Mouse (Mus musculus) gastrocnemius, adult 2 months (tissue): Measurements from ENCODE around the gene F13a1. TPM values are rescaled to one million over a fixed set of nuclear protein-coding genes. Genes with fewer than 3 reads are reported as not detected.

ENCODE experiments used
- DNase-seq: peaks from one replicate; pipeline ENCODE4 v3.0.0; 2022
- H3K27ac ChIP-seq: fragments of 200-600 bp; 2 replicates; pipeline ENCODE4 v1.8.1; 2022; ENCODE audit warnings: mild to moderate bottlenecking
- H3K4me3 ChIP-seq: fragments of 200-600 bp; 2 replicates; pipeline ENCODE4 v1.8.1; 2022; ENCODE audit warnings: mild to moderate bottlenecking, moderate library complexity
- CTCF ChIP-seq: fragments of 200-600 bp; IDR thresholded peaks from 2 replicates; pipeline ENCODE4 v1.8.1; 2022; ENCODE audit warnings: antibody characterized with exemption, mild to moderate bottlenecking, moderate library complexity
- intact Hi-C: fragments of 180-260 bp; cut with DNase I; formaldehyde crosslinking; loops from one replicate; pipeline ENCODE4 v1.15.1; 2025
- total RNA-seq, 2 experiments: library from RNA; stranded (reverse); gene quantifications; 2 replicates each; pipeline ENCODE4 v1.2.3; 2021

The F13a1 gene
- total RNA-seq, 2 experiments from 2014 or later = 6.9 to 11.2 TPM

GRCm38 (mm10) chr13:37021575-37021974, 28.5 kb downstream of the F13a1 start:
- no peak for DNase-seq
- intact Hi-C loops = no loop called here
- TF ChIP-seq CTCF = no peak
- Histone ChIP-seq H3K27ac (no peak overlapping the region), H3K4me3 (no peak overlapping the region)

GRCm38 (mm10) chr13:37010771-37011170, 39.3 kb downstream of the F13a1 start:
- no peak for TF ChIP-seq CTCF
- intact Hi-C loops = no loop called here
- Histone ChIP-seq H3K4me3 (no peak overlapping the region), H3K27ac (no peak overlapping the region)
- DNase-seq = no peak

GRCm38 (mm10) chr13:37006224-37006623, 43.8 kb downstream of the F13a1 start:
- no peak for TF ChIP-seq CTCF
- Histone ChIP-seq H3K27ac (no peak overlapping the region), H3K4me3 (no peak overlapping the region)
- DNase-seq = no peak
- intact Hi-C loops = no loop called here

GRCm38 (mm10) chr13:36999210-36999705, 50.8 kb downstream of the F13a1 start:
- no peak for DNase-seq
- TF ChIP-seq CTCF = no peak
- H3K4me3 ChIP-seq = no peak overlapping the region
- no peak overlapping the region for H3K27ac ChIP-seq
- intact Hi-C loops = no loop called here

GRCm38 (mm10) chr13:36993593-36993992, 56.5 kb downstream of the F13a1 start:
- no peak overlapping the region for H3K4me3 ChIP-seq
- no peak for DNase-seq
- no peak for TF ChIP-seq CTCF
- intact Hi-C loops = no loop called here
- H3K27ac ChIP-seq = no peak overlapping the region

- no peak for DNase-seq
- Histone ChIP-seq H3K4me3 (no peak overlapping the region), H3K27ac (no peak overlapping the region)
- intact Hi-C loops = no loop called here
- TF ChIP-seq CTCF = no peak
These were observed 61.7 kb downstream of the F13a1 start for GRCm38 (mm10) chr13:36988392-36988791.

- intact Hi-C loops = no loop called here
- TF ChIP-seq CTCF = no peak
- H3K27ac ChIP-seq = no peak overlapping the region
- no peak overlapping the region for H3K4me3 ChIP-seq
- no peak for DNase-seq
These were observed 77.0 kb downstream of the F13a1 start for GRCm38 (mm10) chr13:36973016-36973415.

GRCm38 (mm10) chr13:36972226-36972625, 77.8 kb downstream of the F13a1 start:
- H3K27ac ChIP-seq = no peak overlapping the region
- no peak overlapping the region for H3K4me3 ChIP-seq
- DNase-seq = no peak
- TF ChIP-seq CTCF = no peak
- intact Hi-C loops = no loop called here

- no peak overlapping the region for H3K27ac ChIP-seq
- no peak for TF ChIP-seq CTCF
- no peak for DNase-seq
- intact Hi-C loops = no loop called here
- no peak overlapping the region for H3K4me3 ChIP-seq
These were observed 87.1 kb downstream of the F13a1 start for GRCm38 (mm10) chr13:36962926-36963325.

- Histone ChIP-seq H3K4me3 (no peak overlapping the region), H3K27ac (no peak overlapping the region)
- intact Hi-C loops = no loop called here
- TF ChIP-seq CTCF = no peak
- no peak for DNase-seq
These were observed 91.0 kb downstream of the F13a1 start for GRCm38 (mm10) chr13:36958996-36959395.

GRCm38 (mm10) chr13:36954937-36955336, 95.1 kb downstream of the F13a1 start:
- TF ChIP-seq CTCF = no peak
- H3K27ac ChIP-seq = no peak overlapping the region
- intact Hi-C loops = no loop called here

GRCm38 (mm10) chr13:36953676-36954075, 96.4 kb downstream of the F13a1 start:
- H3K27ac ChIP-seq = no peak overlapping the region
- TF ChIP-seq CTCF = no peak
- intact Hi-C loops = no loop called here

More at GRCm38 (mm10) chr13:36954937-36955336, 95.1 kb downstream of the F13a1 start:
- DNase-seq = no peak
- no peak overlapping the region for H3K4me3 ChIP-seq

GRCm38 (mm10) chr13:36941891-36942290, 108.2 kb downstream of the F13a1 start:
- H3K27ac ChIP-seq = no peak overlapping the region
- TF ChIP-seq CTCF = no peak
- DNase-seq = no peak
- intact Hi-C loops = no loop called here
- no peak overlapping the region for H3K4me3 ChIP-seq

More at GRCm38 (mm10) chr13:36953676-36954075, 96.4 kb downstream of the F13a1 start:
- no peak overlapping the region for H3K4me3 ChIP-seq
- no peak for DNase-seq

- DNase-seq = no peak
- H3K27ac ChIP-seq = no peak overlapping the region
- intact Hi-C loops = no loop called here
- no peak for TF ChIP-seq CTCF
- H3K4me3 ChIP-seq = no peak overlapping the region
These were observed 118.0 kb downstream of the F13a1 start for GRCm38 (mm10) chr13:36932066-36932465.
